Mouse (Mus musculus): ENCODE data around the gene Atxn2.

Gene Atxn2

DNA sequence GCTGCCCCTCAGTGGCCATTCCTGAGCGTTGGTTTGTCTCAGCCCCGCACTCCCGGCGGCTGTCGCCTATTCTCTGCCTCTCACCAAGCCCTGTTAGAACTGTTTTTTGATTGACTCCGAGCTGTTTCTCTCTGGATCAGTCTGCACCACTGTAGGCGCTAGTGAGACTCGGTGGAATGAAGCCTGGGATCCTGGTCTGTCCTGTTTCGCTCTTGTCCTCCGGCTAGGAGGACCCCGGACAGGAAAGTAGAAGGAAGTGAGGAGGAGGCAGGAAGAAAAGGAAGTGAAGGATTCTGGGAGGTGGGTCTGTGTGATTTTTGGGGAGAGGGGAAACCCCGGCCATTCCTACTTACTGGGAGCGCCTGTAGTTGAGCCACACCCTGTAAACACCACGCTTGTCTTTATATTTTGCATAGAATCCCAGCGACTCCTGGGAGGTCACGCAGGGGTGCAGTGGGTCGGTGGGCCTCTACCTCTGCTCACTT is 136.9 kb downstream of the Atxn2 start:
- peak; percentile 77 for DNase-seq (ENCODE audit: extremely low read depth, insufficient read length, low spot score)

DNA sequence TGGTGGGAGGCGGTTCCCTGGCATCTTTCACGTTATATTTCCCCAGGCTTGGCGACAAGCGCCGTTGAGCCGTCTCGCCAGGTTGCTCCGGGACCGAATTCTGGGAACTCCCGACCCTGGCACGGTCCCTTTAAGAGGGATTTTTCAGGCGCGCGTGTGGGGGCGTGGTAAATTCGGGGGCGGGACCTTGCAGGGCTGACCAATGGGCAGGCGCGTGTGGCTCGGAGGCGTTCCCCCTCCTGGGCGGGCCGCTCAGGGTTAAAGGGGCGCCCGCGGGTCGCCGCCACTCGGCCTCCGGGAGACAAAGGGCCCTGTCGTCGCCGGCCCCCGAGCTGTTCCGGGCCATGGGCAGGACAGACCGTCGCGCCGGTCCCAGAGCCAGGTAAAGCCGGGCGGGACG is 137.6 kb downstream of the Atxn2 start, which contains the start of gene Pheta1:
Pheta1 (plus strand) TSS at position 242 of the 400 bp plus-strand sequence.
- DNase-seq (ENCODE audit: extremely low read depth, insufficient read length, low spot score), result peak; percentile 87

DNA sequence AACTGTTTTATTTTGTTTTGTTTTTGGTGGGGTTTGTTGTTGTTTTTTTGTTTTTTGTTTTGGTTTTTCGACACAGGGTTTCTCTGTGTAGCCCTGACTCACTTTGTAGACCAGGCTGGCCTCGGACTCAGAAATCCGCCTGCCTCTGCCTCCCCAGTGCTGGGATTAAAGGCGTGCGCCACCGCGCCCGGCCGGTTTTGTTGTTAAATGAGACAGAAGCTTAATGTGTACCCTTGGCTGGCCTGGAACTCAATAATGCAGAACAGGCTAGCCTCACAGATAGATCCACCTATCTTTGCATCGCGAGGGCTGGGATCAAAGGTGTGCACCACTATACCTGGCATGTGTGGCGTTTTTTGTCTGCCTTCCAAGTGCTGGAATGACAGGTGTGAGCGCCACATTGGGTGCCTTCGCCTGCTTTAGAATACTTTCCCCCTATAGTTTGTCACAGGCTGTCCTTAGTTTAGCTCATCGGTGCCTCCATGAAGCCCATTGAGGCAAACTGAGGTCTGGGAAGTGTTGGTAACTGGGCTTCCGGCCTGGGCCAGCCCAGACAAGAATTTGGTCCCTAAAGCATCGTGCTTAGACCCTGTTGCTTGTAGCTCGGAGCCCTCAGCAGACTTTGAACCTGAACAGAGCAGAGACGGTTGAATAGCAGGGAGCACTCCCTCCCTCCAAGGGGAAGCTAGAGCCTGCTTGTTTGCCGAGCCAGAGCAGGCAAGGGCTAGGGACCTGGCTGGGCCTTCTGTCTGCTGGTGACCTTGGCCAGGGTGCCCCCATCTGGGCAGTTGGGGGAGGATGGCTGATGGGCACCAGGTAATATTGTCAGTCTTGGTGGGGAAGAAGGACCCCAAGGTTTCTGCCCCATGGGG is 138.6 kb downstream of the Atxn2 start:
- DNase-seq (ENCODE audit: extremely low read depth, insufficient read length, low spot score), result no peak

DNA sequence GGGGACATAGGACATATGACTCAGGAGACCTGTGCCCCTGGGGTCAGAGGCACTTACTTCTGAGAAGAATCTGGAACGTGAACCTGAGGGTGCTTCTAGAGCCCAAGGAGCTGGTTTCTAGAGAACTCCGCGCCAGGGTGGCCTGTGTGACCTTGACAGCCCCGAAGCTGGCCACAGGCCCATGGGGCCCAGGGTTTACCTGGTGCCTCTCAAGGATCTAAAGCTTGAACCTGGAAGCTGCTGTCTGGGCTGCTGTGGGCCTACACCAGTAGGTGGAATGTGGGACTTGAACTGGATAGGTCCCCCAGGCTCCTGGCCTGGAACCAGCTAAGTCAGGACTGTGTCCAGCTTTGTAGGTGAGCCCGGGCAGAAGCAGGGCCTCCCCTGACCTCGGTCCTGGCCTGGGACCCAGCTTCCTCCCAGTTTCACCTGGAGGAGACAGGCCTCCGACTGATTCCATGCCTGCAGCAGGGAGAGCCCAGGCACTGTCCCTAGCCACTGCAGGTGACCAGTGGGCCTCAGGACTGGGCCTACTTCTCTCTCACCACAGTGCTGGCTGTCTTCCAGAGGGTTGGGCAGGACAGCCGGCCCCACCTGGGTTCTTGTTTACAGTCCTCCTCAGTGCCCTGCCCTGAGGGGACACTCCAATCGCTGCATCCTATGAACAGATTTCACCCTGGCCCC is 142.4 kb downstream of the Atxn2 start:
- DNase-seq (ENCODE audit: extremely low read depth, insufficient read length, low spot score), result no peak

DNA sequence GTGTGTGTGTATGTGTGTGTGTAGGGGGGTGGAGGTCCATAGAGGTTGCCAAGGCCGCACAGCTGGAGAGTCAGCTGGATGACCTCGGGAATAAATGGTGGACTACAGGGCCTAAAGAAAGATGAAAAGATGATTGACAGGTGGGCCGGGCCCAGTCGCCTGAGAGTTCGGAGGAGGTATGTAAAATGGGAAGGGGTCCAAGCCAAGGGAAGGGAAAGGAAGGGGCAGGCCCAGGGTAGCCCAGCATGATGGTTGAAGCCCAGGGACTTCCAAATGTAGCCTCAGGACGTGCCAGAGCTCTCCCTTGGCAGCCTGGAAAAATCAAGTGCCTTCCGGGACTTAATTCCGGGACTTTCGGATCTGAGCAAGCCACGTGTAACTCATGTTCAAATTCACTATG is 143.6 kb downstream of the Atxn2 start:
- no peak for DNase-seq (ENCODE audit: extremely low read depth, insufficient read length, low spot score)

DNA sequence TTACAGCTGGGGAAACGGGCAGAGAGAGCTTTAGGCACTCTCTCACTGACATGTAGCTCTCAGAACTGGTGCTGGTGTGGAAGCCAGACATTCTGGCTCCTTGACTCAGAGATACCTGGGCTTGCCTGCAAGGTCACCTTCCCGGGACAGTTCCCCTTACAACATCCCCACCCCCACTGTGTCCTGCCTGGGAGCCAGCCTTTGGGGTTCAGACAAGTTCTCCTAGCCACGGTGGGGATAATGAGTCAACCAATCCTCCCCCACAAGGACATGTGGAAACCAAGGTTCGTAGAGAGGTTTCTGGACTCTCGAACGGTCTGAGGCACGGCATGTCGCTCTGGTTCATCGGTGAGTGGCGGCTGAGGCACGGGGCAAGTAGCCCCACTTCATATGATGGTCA is 145.6 kb downstream of the Atxn2 start:
- no peak for DNase-seq (ENCODE audit: extremely low read depth, insufficient read length, low spot score)

DNA sequence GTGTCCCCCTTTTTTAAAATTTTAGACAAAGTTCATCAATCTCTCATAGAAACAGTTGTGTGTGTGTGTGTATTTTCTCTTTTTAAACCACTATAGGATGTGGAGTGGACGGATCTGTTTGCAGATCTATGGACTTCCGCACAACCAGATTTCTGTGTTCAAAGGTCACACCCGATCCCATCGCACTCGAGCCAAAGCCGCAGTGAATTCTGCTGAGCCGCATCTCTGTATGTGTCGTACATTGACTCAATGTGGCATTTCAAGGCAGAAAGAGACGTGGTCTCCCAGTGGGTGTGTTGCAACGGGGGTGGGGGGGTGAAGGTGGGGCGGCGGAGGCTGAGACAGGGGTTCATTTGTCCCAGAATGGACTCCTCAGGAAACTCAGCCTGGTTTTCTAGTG is 147.3 kb downstream of the Atxn2 start:
- no peak for DNase-seq (ENCODE audit: extremely low read depth, insufficient read length, low spot score)

DNA sequence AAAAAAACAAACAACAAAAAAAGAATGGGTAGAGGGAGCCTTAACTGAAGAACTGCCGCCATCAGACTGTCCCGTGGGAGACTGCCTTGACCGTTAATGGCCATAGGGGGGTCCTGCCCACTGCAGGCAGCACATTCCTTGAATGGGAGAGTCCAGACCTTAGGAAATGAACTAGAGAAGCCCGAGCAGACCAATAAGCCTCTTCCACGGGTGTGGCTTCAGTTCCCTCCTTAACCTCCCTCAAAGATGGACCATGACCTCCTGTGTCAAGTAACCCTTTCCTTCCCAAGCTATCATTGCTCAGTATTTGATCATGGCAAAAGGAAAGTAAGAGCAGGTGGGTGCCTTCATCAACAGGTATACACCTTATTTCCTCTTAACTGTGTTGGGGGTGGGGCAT is 150.8 kb downstream of the Atxn2 start:
- no peak for DNase-seq (ENCODE audit: extremely low read depth, insufficient read length, low spot score)

DNA sequence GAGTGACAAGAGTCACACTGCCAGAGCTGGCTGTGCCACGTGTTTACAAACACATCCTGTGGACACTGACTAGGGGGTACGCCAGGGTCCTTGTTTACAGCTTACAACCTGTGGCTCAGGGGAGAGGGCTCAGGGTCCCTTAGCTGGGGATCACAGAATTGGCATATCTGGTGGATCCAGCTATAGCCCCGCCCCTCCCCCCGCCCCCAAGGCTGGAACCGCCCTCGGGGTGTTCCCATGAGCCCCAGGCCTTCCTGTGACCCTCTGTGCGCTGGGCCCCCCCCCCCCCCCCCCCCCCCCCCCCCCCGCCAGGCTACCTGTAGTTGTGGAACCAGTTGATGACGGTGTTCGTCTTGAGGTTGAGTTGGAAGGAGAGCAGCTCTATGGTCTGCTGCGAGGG is 153.2 kb downstream of the Atxn2 start:
- no peak for DNase-seq (ENCODE audit: extremely low read depth, insufficient read length, low spot score)
